Mouse (Mus musculus): ENCODE data around the gene Cadm1.

GRCm38 (mm10) chr9:47753127-47753526 lies 223.2 kb downstream of the Cadm1 start:
- TF ChIP-seq CTCF (IDR thresholded peaks at IDR 0.05; ENCODE audit: low read depth) = no peak
- TF ChIP-seq EP300 (IDR thresholded peaks at IDR 0.05; ENCODE audit: low read depth) = no peak

Measured in liver, postnatal 0 days (tissue).